Mouse (Mus musculus) intestine, embryonic 16.5 days (tissue): Measurements from ENCODE around the gene Ntm. TPM values are rescaled to one million over a fixed set of nuclear protein-coding genes. Genes with fewer than 3 reads are reported as not detected.

Source experiments
- ATAC-seq: fragments of 200-750 bp; cut with Nextera tagmentation; 2 replicates; pipeline ENCODE4 v1.8.0; 2017; ENCODE audit warnings: moderate TSS enrichment, moderate library complexity
- H3K27ac ChIP-seq: fragments of 300-500 bp; sonication (generic); 2 replicates; pipeline ENCODE4 v1.5.1; 2014; ENCODE audit warnings: mild to moderate bottlenecking, low read length
- H3K27me3 ChIP-seq: fragments of 300-500 bp; sonication (generic); replicated peaks from 2 replicates; pipeline ENCODE4 v1.6.1; 2014; ENCODE audit warnings: low read length, control low read depth, mixed read lengths; ENCODE audit not compliant: control insufficient read depth, insufficient read depth
- H3K36me3 ChIP-seq: fragments of 300-500 bp; sonication (generic); 2 replicates; pipeline ENCODE4 v1.6.1; 2014; ENCODE audit warnings: low read length, control low read depth; ENCODE audit not compliant: control insufficient read depth, insufficient read depth
- H3K4me1 ChIP-seq: fragments of 300-500 bp; sonication (generic); 2 replicates; pipeline ENCODE4 v1.6.1; 2014; ENCODE audit warnings: low read length, control low read depth, mixed read lengths; ENCODE audit not compliant: control insufficient read depth, insufficient read depth
- H3K4me2 ChIP-seq: fragments of 300-500 bp; sonication (generic); 2 replicates; pipeline ENCODE4 v1.6.1; 2014; ENCODE audit warnings: low read depth, low read length, control low read depth
- H3K4me3 ChIP-seq: fragments of 300-500 bp; sonication (generic); 2 replicates; pipeline ENCODE4 v1.5.1; 2014; ENCODE audit warnings: mild to moderate bottlenecking, low read length
- H3K9ac ChIP-seq: fragments of 300-500 bp; sonication (generic); 2 replicates; pipeline ENCODE4 v1.6.1; 2014; ENCODE audit warnings: low read depth, low read length
- H3K9me3 ChIP-seq: fragments of 300-500 bp; sonication (generic); 2 replicates; pipeline ENCODE4 v1.6.1; 2016; ENCODE audit warnings: low read length, control low read depth; ENCODE audit not compliant: control insufficient read depth
- WGBS: fragments of 180-500 bp; shearing (Covaris S2); extraction: QIAGEN DNeasy Blood & Tissue Kit; methylation state at CpG from one replicate; pipeline ENCODE4 v1.1.7; 2014; 5-methylcytosine and 5-hydroxymethylcytosine counted together
- polyA plus RNA-seq: library from polyadenylated mRNA; unstranded; fragments of >200 nt; fragmentation: Nextera tagmentation; extraction: Ambion mirVana; gene quantifications from 2 replicates; pipeline ENCODE4 v1.2.1, GENCODE M21; 2015

Ntm gene
- polyA plus RNA-seq, 1 experiment from 2014 or later, result 5.5 TPM

GRCm38 (mm10) chr9:29864886-29865285 lies 98.1 kb downstream of the Ntm start:
- H3K4me2 ChIP-seq, result no peak overlapping the region
- H3K27me3 ChIP-seq, result no peaks in the 10 kb centered on the region
- H3K4me3 ChIP-seq, result no peak overlapping the region
- no peak overlapping the region for H3K27ac ChIP-seq
- ATAC-seq, result no peak
- no peaks in the 10 kb centered on the region for H3K4me1 ChIP-seq
- WGBS, result 40% methylated on average over 1 of the region's 1 CpGs
- no peaks in the 10 kb centered on the region for H3K36me3 ChIP-seq
- H3K9ac ChIP-seq, result no peak overlapping the region
- H3K9me3 ChIP-seq, result no peaks in the 10 kb centered on the region

GRCm38 (mm10) chr9:29862408-29862807 lies 100.5 kb downstream of the Ntm start:
- no peaks in the 10 kb centered on the region for H3K4me1 ChIP-seq
- H3K27me3 ChIP-seq, result no peaks in the 10 kb centered on the region
- H3K9ac ChIP-seq, result no peak overlapping the region
- WGBS, result 54% methylated on average over 5 of the region's 5 CpGs
- H3K9me3 ChIP-seq, result no peaks in the 10 kb centered on the region
- no peak for ATAC-seq
- H3K36me3 ChIP-seq, result no peaks in the 10 kb centered on the region
- H3K27ac ChIP-seq, result no peak overlapping the region
- H3K4me3 ChIP-seq, result no peak overlapping the region
- no peak overlapping the region for H3K4me2 ChIP-seq

GRCm38 (mm10) chr9:29859256-29860048 lies 103.5 kb downstream of the Ntm start:
- no peaks in the 10 kb centered on the region for H3K9me3 ChIP-seq
- no peak overlapping the region for H3K4me3 ChIP-seq
- no peaks in the 10 kb centered on the region for H3K4me1 ChIP-seq
- ATAC-seq, result no peak
- no peak overlapping the region for H3K4me2 ChIP-seq
- WGBS, result 85% methylated on average over 6 of the region's 6 CpGs
- no peaks in the 10 kb centered on the region for H3K36me3 ChIP-seq
- no peak overlapping the region for H3K9ac ChIP-seq
- no peaks in the 10 kb centered on the region for H3K27me3 ChIP-seq
- no peak overlapping the region for H3K27ac ChIP-seq

DNA sequence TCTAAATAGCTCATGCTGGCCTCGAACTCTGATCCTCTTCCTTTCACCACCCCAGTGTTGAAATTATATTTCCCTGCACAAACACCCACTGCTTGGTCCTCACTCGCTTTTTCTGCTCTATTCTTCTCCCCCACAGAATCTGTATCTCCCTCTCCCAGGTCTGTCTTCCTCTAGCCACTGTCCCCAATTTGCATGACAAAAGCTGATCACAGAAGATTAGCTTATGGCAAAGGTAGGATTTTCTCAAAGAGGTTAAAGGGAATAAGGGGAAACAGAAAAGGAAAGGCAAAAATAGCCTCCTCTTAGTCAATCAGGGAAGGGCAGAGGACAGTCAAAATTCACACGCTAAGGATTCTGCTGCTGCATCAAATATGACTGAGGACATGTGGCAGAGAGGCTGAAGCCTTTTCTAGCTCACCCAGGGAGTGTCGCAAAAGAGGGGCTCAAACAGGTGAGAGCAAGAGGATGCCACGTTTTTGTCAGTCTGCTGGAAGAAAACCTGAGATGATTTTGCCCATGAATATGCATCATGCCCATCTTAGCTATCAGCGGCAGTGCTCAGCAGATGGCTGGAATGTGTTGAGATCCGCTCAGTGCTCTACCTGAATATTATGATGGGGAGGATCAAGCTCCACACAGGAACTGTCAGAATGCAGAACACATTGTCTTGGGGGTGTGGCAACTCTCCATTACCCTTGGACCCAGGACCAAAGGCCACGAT lies 114.0 kb downstream of the Ntm start:
- H3K27me3 ChIP-seq, result no peaks in the 10 kb centered on the region
- no peak overlapping the region for H3K27ac ChIP-seq
- no peaks in the 10 kb centered on the region for H3K4me1 ChIP-seq
- no peak overlapping the region for H3K4me2 ChIP-seq
- H3K9me3 ChIP-seq, result no peaks in the 10 kb centered on the region
- WGBS, result 52% methylated on average over 8 of the region's 8 CpGs
- H3K4me3 ChIP-seq, result no peak overlapping the region
- H3K9ac ChIP-seq, result no peak overlapping the region
- no peaks in the 10 kb centered on the region for H3K36me3 ChIP-seq
- ATAC-seq, result no peak

- WGBS, result 78% methylated on average over 6 of the region's 6 CpGs
- Histone ChIP-seq H3K4me3 (no peak overlapping the region), H3K27ac (no peak overlapping the region), H3K9me3 (no peaks in the 10 kb centered on the region), H3K36me3 (no peaks in the 10 kb centered on the region), H3K4me2 (no peak overlapping the region), H3K27me3 (no peaks in the 10 kb centered on the region), H3K9ac (no peak overlapping the region), H3K4me1 (no peaks in the 10 kb centered on the region)
- no peak for ATAC-seq
Observed at GRCm38 (mm10) chr9:29837344-29837743, 125.6 kb downstream of the Ntm start.

GRCm38 (mm10) chr9:29834911-29835310 lies 128.0 kb downstream of the Ntm start:
- no peaks in the 10 kb centered on the region for H3K36me3 ChIP-seq
- no peak overlapping the region for H3K4me3 ChIP-seq
- no peaks in the 10 kb centered on the region for H3K4me1 ChIP-seq
- H3K27ac ChIP-seq, result no peak overlapping the region
- no peak for ATAC-seq
- H3K27me3 ChIP-seq, result no peaks in the 10 kb centered on the region
- 78% methylated on average over 5 of the region's 5 CpGs for WGBS
- no peak overlapping the region for H3K4me2 ChIP-seq
- H3K9ac ChIP-seq, result no peak overlapping the region
- no peaks in the 10 kb centered on the region for H3K9me3 ChIP-seq

DNA sequence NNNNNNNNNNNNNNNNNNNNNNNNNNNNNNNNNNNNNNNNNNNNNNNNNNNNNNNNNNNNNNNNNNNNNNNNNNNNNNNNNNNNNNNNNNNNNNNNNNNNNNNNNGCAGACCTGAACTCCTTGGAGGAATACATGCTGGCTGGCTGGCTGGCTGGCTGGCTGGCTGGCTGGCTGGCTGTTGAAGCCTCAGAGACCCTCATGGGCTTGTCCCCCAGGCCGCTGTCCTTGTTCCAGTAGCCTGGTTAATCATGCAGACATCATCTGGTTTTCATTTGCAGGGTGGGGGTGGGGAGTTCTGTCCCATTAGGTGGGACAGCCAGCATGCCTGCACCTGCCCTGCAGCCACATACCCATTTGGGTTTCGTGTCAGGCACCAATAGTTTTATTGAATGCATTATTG lies 129.2 kb downstream of the Ntm start:
- no peak for ATAC-seq
- Histone ChIP-seq H3K4me2 (no peak overlapping the region), H3K9ac (no peak overlapping the region), H3K36me3 (no peaks in the 10 kb centered on the region), H3K9me3 (no peaks in the 10 kb centered on the region), H3K4me1 (no peaks in the 10 kb centered on the region), H3K4me3 (no peak overlapping the region), H3K27me3 (no peaks in the 10 kb centered on the region), H3K27ac (no peak overlapping the region)
- 53% methylated on average over 2 of the region's 2 CpGs for WGBS

- Histone ChIP-seq H3K9ac (no peak overlapping the region), H3K4me2 (no peak overlapping the region), H3K27ac (no peak overlapping the region), H3K27me3 (no peaks in the 10 kb centered on the region), H3K36me3 (no peaks in the 10 kb centered on the region), H3K4me3 (no peak overlapping the region), H3K9me3 (no peaks in the 10 kb centered on the region), H3K4me1 (no peaks in the 10 kb centered on the region)
- 26% methylated on average over 5 of the region's 5 CpGs for WGBS
- ATAC-seq, result no peak
Observed at GRCm38 (mm10) chr9:29827240-29827660, 135.7 kb downstream of the Ntm start.

DNA sequence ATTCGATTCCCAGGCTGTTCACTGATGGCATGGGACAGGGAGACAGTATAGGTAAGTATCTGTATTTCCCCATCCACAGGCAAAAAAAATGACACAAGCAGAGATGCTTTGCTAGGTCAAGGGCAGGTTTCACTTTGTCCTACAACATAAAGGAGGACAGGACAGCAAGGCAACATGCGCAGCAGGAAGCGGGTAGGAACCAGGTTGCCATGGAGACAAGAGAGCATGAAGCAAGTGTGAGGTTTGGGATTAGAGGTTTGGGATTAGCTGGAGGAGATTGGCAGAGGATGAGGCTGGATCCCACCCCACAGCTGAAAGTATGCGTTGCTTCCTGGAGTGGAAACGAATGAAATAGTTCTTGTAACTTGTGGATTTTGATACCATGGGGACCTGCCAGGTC lies 137.7 kb downstream of the Ntm start:
- Histone ChIP-seq H3K4me1 (no peaks in the 10 kb centered on the region), H3K4me2 (no peak overlapping the region), H3K9me3 (no peaks in the 10 kb centered on the region), H3K9ac (no peak overlapping the region), H3K4me3 (no peak overlapping the region), H3K27me3 (no peaks in the 10 kb centered on the region), H3K36me3 (no peaks in the 10 kb centered on the region), H3K27ac (no peak overlapping the region)
- WGBS, result 89% methylated on average over 5 of the region's 5 CpGs
- no peak for ATAC-seq
